Mouse (Mus musculus): ENCODE data around the gene Lhfpl2. TPM values are rescaled to one million over a fixed set of nuclear protein-coding genes. Genes with fewer than 3 reads are reported as not detected.

Lhfpl2 gene
- polyA plus RNA-seq, 1 experiment from 2014 or later = 34.2 TPM

DNA sequence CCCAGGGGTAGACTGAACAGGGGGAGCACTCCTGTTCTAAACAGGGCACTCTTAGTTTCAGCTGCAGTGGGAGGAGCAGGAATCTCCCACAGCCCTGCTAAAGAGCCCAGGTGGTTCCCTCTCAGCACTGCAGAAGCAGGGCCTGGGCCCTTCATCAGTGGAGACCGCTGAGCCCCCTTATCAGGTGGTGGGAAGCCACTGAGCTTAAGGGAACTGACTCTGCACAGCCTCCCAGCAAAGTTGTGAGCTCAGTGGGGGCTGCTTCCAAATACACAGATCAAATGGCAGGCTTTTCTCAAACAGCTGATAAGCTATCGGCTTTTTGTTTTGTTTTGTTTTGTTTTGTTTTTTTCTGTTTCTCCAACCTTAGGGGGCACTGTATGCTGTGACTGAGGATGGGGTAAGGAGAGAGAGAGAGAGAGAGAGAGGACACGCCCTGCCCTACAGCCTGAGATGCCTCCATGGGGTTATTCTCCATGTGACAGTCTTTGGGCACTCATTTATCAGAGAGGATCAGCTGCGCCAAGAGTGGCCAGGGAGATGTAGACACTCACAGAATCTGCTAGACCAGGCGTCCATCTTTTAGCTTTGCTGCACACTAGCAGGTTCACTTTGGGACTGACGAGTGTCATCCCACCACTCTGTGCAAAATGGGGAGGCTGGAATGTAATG, 117.9 kb downstream of the Lhfpl2 start:
- 58% methylated on average over 6 of the region's 6 CpGs for WGBS
- Histone ChIP-seq H3K27ac (replicated peaks) (no peak overlapping the region), H3K4me3 (0 out of 2 replicates have a peak overlapping the region, but pooled peaks have one; percentile 65), H3K9me3 (no peaks in the 10 kb centered on the region), H3K4me1 (peaks cover 57% of the 10 kb centered on the region), H3K36me3 (replicated peaks) (peaks cover 28% of the 10 kb centered on the region), H3K27me3 (replicated peaks; ENCODE audit: low read depth, poor library complexity, severe bottlenecking) (peaks cover 52% of the 10 kb centered on the region)
- no peak for DNase-seq (ENCODE audit: low spot score)

DNA sequence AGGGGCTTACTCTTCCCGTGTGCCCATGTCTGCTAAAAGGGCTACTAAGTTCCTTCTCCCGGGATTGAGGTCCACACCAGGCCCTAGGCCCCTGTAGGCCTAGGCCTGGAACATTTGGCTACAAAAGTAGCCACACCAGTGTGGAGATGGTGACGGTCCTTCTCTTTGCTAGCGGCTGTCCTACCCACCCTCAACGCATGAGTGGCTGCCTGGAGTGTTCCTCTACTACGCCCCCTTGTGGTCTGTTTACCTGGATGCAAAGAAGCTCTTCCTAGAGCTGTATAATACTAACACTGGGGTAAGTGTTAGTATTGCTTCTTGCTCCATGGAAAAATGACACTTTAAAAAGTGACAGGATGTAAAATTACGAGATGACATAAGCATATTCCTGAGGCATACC, 119.6 kb downstream of the Lhfpl2 start:
- Histone ChIP-seq H3K36me3 (replicated peaks) (peaks cover 33% of the 10 kb centered on the region), H3K27me3 (replicated peaks; ENCODE audit: low read depth, poor library complexity, severe bottlenecking) (peaks cover 36% of the 10 kb centered on the region), H3K4me1 (peaks cover 57% of the 10 kb centered on the region), H3K9me3 (no peaks in the 10 kb centered on the region), H3K27ac (replicated peaks) (no peak overlapping the region), H3K4me3 (no peak overlapping the region)
- WGBS = 57% methylated on average over 7 of the region's 7 CpGs
- peak; percentile 49 for DNase-seq (ENCODE audit: low spot score)

DNA sequence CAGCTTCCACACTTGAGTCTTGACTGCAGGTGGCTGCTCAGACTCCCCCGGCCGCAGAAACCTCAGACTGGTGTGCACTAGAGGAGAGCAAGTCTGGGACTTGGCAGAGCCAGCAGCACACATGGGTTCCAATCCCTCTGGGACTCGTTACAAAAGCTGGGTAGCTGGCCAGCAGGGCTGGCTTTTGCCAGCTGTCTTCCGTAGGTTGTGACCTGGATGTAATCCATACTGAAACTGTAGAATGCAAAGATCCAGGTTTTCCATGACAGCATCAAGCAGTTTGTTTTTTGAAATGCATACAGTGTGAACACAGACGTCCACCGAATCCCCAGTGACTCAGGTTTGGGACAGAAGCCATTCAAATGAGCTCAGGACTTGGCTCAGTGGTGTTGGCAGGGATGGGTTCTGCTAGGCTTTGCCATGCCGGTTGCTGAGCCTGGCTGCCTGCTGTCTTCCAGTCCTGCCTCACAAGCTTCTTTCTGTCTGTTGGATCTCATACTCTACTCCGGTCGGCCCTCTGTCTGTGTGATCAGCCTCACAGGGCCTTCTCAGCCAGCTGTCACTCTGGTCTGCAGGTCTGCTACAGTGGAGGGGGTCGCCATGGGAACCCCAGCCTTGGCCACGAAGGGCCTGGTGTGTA, 120.9 kb downstream of the Lhfpl2 start:
- Histone ChIP-seq H3K9me3 (no peaks in the 10 kb centered on the region), H3K36me3 (replicated peaks) (peaks cover 33% of the 10 kb centered on the region), H3K27me3 (replicated peaks; ENCODE audit: low read depth, poor library complexity, severe bottlenecking) (peaks cover 24% of the 10 kb centered on the region), H3K4me3 (no peak overlapping the region), H3K4me1 (peaks cover 47% of the 10 kb centered on the region), H3K27ac (replicated peaks) (peak overlapping the region; percentile 48; the same call in 1 of the 2 replicates)
- DNase-seq (ENCODE audit: low spot score) = no peak
- WGBS = 77% methylated on average over 11 of the region's 11 CpGs

DNA sequence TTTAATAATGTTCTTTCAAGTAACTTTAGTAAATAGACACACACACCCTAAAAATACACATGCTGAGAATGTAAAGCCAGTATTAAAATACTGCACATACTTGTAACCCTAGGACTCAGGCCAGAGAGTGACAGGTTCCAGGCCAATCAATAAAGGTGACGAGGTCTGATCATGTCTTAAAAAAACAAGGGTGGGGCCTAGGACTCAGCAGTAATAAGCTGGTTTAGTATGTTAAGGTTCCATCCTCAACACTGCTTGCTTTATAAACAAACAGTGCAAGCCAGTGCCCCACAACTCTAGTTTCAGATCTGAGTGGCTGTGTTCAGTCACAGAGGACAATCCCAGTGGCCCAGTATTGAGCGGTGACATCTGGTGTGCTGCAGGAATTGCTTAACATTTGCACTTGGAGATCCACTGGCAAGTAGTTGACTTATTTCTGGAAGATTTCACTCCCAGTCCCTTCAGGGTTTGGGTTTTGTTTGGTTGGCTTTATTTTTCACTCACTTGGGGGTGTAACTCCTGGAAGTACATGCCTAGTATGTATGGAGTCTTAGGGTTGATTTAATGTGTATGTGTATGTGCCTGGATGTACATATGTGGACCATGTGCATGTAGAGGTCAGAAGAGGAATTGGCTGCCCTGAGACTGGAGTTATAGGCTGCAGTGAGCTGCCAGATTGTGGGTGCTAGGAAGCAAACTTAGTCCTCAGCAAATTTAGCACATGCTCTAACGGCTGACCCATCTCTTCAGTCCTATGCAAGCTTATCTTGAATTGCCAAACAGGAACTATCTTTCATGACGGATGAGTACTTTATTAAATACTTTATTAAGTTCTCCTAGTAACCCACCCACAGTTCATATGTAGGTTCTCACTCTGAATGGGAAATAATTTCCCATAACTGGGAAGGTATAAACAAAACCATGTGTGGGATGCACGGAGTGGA, 123.2 kb downstream of the Lhfpl2 start:
- Histone ChIP-seq H3K9me3 (no peaks in the 10 kb centered on the region), H3K4me3 (no peak overlapping the region), H3K27me3 (replicated peaks; ENCODE audit: low read depth, poor library complexity, severe bottlenecking) (peaks cover 2% of the 10 kb centered on the region; the same call in 1 of the 2 replicates), H3K36me3 (replicated peaks) (peaks cover 32% of the 10 kb centered on the region), H3K4me1 (peaks cover 25% of the 10 kb centered on the region), H3K27ac (replicated peaks) (no peak overlapping the region)
- 85% methylated on average over 5 of the region's 5 CpGs for WGBS
- no peak for DNase-seq (ENCODE audit: low spot score)

DNA sequence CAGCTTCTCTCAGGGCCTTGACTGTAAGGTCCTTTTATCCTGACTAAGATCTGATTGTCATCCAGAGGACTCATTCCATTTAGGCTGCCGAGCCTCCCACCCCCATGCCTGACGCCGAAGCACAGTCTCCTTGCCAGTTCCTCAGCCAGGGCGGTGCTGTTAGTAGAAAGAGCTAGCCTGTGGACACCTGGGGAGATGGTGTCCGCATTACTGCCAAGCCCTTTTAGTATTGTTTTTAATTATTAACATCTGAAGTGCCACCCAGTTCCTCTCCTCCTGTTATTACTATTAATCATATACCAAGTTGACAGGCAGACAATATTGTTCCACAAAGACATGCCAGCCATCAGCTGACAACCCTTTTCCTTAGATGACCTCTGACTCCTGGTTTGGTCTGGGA, 124.4 kb downstream of the Lhfpl2 start:
- H3K4me3 ChIP-seq = no peak overlapping the region
- 90% methylated on average over 5 of the region's 5 CpGs for WGBS

DNA sequence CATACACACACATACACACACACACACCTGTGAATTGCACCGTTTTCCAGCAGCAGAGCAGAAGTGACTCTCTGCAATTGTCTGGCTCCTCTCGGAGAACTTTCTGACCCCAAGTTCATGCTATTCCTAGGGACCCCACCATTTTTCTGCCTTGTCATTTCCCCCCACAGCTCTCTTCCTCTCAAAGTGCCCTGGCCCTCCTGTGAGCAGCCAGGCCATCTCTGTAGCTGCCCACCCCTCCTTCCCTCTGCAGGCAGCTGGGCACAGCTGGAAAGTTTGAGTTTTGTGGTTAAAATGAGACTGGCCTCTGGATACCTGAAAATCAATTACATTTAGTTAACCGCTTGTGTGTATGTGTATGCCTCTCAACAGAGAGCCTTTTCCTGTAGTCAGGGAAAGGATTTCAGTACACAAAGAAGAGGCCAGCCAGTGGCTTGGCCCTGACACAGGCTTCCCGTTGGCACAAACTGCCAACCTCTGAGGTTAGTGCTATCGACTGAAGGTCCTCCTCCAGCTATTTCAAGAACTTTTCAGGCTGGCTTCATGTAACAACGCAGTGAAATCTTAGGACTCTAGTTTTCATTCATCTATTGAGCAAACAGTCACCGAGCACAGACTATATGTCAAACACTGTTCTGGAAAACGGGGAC, 125.9 kb downstream of the Lhfpl2 start:
- 90% methylated on average over 8 of the region's 8 CpGs for WGBS
- peaks cover 40% of the 10 kb centered on the region for H3K4me1 ChIP-seq
- H3K9me3 ChIP-seq = no peaks in the 10 kb centered on the region
- H3K36me3 ChIP-seq (replicated peaks) = peaks cover 21% of the 10 kb centered on the region
- no peak for DNase-seq (ENCODE audit: low spot score)
- no peak overlapping the region for H3K27ac ChIP-seq (replicated peaks)
- no peaks in the 10 kb centered on the region for H3K27me3 ChIP-seq (replicated peaks; ENCODE audit: low read depth, poor library complexity, severe bottlenecking)
- H3K4me3 ChIP-seq = no peak overlapping the region

More for the DNA sequence above, 124.4 kb downstream of the Lhfpl2 start:
- H3K4me1 ChIP-seq = peaks cover 30% of the 10 kb centered on the region
- no peaks in the 10 kb centered on the region for H3K27me3 ChIP-seq (replicated peaks; ENCODE audit: low read depth, poor library complexity, severe bottlenecking)
- H3K27ac ChIP-seq (replicated peaks) = no peak overlapping the region
- DNase-seq (ENCODE audit: low spot score) = no peak
- H3K9me3 ChIP-seq = no peaks in the 10 kb centered on the region
- H3K36me3 ChIP-seq (replicated peaks) = peaks cover 29% of the 10 kb centered on the region

DNA sequence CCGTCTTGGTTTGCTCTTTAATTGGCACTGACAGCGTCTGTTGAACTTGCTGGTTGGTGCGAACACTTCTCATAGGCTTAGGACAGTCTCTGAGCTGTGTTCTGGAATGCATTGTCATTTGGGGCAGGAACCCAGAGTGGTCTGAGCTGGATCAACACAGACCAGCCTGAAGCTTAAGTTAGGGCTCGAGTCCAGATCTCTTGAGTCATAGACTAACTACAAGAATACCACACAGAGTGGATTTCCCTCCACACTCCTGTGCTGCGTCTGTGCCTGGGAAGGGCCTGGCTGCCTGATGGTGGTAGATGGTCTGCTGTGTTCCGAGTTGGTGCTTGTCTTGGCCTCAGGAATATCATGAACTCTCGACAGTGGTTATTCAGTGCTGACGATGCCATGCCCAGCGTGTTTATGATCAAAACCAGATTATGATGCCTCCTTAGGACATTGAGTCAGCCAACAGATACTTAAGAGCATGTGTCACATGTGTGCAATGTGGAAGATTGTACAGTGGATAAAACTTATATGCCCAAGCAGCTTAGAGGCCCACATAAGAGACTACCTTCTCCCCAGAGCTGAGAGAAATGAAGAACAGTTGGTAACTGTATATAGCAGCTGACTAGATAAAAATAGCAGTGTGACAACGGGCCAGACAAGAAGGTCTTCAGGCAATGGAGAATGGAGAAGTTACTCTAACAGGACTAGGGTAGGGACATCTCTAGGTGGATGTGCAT, 127.3 kb downstream of the Lhfpl2 start:
- peaks cover 35% of the 10 kb centered on the region for H3K4me1 ChIP-seq
- no peak overlapping the region for H3K27ac ChIP-seq (replicated peaks)
- H3K36me3 ChIP-seq (replicated peaks) = peaks cover 9% of the 10 kb centered on the region
- H3K4me3 ChIP-seq = no peak overlapping the region
- WGBS = 89% methylated on average over 10 of the region's 10 CpGs
- no peaks in the 10 kb centered on the region for H3K27me3 ChIP-seq (replicated peaks; ENCODE audit: low read depth, poor library complexity, severe bottlenecking)
- no peak for DNase-seq (ENCODE audit: low spot score)
- no peaks in the 10 kb centered on the region for H3K9me3 ChIP-seq

DNA sequence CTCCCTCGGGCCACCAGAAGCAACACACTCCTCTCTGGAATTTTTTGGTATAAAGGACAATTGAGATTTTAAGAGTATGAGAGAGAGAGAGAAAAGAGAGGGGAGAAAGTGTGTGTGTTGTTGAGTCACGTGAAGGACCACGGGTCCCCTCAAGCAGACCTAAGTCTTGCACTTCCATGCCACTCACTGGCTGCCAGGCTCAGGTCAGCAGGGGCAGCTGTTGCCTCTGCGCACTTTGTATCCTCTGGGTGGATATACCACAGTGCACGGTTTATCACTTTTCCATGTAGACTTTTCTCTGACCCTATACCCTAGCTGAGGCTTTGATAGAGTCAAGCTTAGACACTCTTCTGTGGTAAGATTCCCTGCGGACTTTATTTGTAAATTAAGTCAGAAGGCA, 128.0 kb downstream of the Lhfpl2 start:
- 83% methylated on average over 6 of the region's 6 CpGs for WGBS
- H3K4me1 ChIP-seq = peaks cover 33% of the 10 kb centered on the region
- no peak overlapping the region for H3K27ac ChIP-seq (replicated peaks)
- H3K4me3 ChIP-seq = no peak overlapping the region
- no peaks in the 10 kb centered on the region for H3K9me3 ChIP-seq
- DNase-seq (ENCODE audit: low spot score) = no peak
- peaks cover 9% of the 10 kb centered on the region for H3K36me3 ChIP-seq (replicated peaks)
- no peaks in the 10 kb centered on the region for H3K27me3 ChIP-seq (replicated peaks; ENCODE audit: low read depth, poor library complexity, severe bottlenecking)

DNA sequence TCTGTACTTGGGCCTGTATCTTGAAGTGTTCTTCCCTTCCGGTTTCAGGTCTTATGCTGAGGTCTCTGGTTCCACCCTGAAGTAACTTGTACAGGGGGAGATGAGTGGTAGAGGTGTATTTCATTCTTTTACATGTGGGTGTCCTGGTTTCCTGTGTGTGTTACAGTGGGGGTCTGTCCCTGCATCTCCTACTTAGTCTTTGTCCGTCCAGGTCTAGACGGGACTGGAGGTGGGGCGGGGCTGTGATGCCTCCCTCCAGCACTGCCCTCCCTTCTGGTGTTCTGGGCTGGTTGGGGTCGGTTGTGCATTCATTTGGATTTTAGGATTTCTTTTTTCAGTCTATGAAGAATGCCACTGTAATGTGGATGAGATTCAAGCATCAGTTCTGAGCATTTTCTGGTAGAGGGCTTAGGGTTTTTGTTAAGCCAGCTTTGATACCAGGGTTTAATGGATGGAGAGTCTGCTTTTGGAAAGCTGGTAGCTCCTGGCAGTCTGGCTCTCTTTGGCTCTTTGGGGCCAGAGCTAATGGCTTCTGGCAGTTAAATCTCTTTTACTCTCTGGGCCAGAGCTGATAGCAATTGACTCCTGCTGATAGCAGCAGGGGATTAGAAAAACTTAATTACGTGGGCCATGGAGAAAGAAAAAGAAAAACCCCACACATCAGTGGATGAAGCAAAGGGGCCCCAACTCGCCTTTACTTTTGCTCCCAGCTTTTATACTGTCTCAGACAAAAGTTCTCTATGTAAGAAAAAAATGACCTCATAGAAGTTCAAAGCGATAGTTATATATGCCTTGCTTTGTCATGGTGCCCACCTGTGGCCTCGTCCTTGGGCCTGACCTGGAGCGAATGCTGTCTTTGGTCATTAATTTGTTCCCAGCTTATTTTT, 130.8 kb downstream of the Lhfpl2 start:
- WGBS = 36% methylated on average over 10 of the region's 10 CpGs
- DNase-seq (ENCODE audit: low spot score) = no peak
- peaks cover 24% of the 10 kb centered on the region for H3K36me3 ChIP-seq (replicated peaks)
- H3K27ac ChIP-seq (replicated peaks) = no peak overlapping the region
- H3K9me3 ChIP-seq = no peaks in the 10 kb centered on the region
- H3K4me3 ChIP-seq = no peak overlapping the region
- peaks cover 25% of the 10 kb centered on the region for H3K4me1 ChIP-seq
- H3K27me3 ChIP-seq (replicated peaks; ENCODE audit: low read depth, poor library complexity, severe bottlenecking) = no peaks in the 10 kb centered on the region

DNA sequence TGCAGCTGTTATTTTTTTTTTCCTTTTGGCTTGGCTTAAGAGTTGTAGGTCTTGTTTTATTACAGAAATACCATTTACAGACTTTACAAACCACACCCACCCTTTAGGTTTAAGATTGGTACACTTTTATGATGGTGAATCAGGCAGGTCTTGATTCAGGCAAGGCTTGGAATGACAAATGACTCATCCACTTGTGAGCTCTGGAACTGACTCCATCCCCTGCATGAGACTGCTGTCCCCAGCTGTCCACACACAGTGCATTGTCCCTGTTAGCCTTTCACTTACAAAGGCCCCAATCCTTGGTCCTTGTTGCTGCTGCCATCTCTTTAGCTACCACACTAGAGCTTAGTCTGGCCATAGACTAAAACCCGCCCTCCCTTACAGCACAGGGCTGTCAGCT, 132.8 kb downstream of the Lhfpl2 start:
- Histone ChIP-seq H3K4me1 (peaks cover 28% of the 10 kb centered on the region), H3K27me3 (replicated peaks; ENCODE audit: low read depth, poor library complexity, severe bottlenecking) (no peaks in the 10 kb centered on the region)

DNA sequence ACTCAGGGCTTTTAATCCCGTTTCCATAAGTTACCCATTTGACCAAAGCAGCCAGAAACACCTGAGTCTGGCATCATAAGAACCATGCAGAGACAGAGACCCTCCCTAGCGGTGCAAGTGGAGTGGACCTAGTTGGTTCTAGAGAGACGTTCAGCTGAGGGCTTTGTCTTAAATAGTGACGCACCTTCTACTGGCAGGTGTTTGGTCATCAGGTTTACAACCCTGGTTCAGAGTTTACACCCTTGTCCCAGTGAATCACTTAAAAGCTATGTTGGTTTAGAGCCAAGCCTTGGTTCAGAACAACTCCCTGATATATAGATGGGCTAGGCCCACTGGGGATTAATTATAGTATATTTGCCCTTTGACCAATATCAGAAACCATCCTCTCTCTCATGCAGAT, 135.6 kb downstream of the Lhfpl2 start:
- peaks cover 49% of the 10 kb centered on the region for H3K36me3 ChIP-seq (replicated peaks)
- WGBS = 92% methylated on average over 4 of the region's 4 CpGs
- H3K4me1 ChIP-seq = peaks cover 10% of the 10 kb centered on the region
- no peaks in the 10 kb centered on the region for H3K9me3 ChIP-seq
- H3K4me3 ChIP-seq = no peak overlapping the region
- no peak for DNase-seq (ENCODE audit: low spot score)
- no peaks in the 10 kb centered on the region for H3K27me3 ChIP-seq (replicated peaks; ENCODE audit: low read depth, poor library complexity, severe bottlenecking)
- H3K27ac ChIP-seq (replicated peaks) = no peak overlapping the region

More for the DNA sequence above, 132.8 kb downstream of the Lhfpl2 start:
- no peak overlapping the region for H3K27ac ChIP-seq (replicated peaks)
- WGBS = 87% methylated on average over 1 of the region's 1 CpGs
- peaks cover 33% of the 10 kb centered on the region for H3K36me3 ChIP-seq (replicated peaks)
- no peak for DNase-seq (ENCODE audit: low spot score)
- H3K4me3 ChIP-seq = no peak overlapping the region
- no peaks in the 10 kb centered on the region for H3K9me3 ChIP-seq

All from embryonic facial prominence, embryonic 10.5 days (tissue).